Mouse (Mus musculus) liver, embryonic 14.5 days (tissue): ENCODE measurements at regions not wholly inside any gene's neighbourhood (a gene's known extent, or its start where the extent isn't known, plus 50 kb on each side); places are given as distances from the start of the nearest gene placed in this dataset.

Source experiments
- ATAC-seq: fragments of 200-750 bp; cut with Nextera tagmentation; 2 replicates; pipeline ENCODE4 v1.8.0; 2017; ENCODE audit warnings: moderate number of reproducible peaks, mild to moderate bottlenecking, moderate library complexity; ENCODE audit not compliant: insufficient read depth
- DNase-seq, 3 experiments: peaks; one replicate each; pipeline ENCODE4 v3.0.0-alpha.2; 2012 to 2013; ENCODE audit warnings: low read depth in 3 of 3, low spot score in 3 of 3
- H3K27ac ChIP-seq: fragments of 300-500 bp; sonication (generic); 2 replicates; pipeline ENCODE4 v1.5.1; 2014; ENCODE audit warnings: moderate library complexity, mild to moderate bottlenecking, control low read depth, inconsistent platforms
- H3K27me3 ChIP-seq: fragments of 300-500 bp; sonication (generic); 2 replicates; pipeline ENCODE4 v1.6.1; 2014; ENCODE audit warnings: mild to moderate bottlenecking, low read length, moderate library complexity; ENCODE audit not compliant: control insufficient read depth, insufficient read depth
- H3K36me3 ChIP-seq: fragments of 300-500 bp; sonication (generic); replicated peaks from 2 replicates; pipeline ENCODE4 v1.6.1; 2014; ENCODE audit warnings: low read depth; ENCODE audit not compliant: control insufficient read depth, insufficient read depth
- H3K4me1 ChIP-seq, 2 experiments: fragments of 200-500 bp in 1 of 2; fragments of 300-500 bp in 1 of 2; sonication (generic) in 1 of 2; replicated peaks; 2 replicates each; pipeline ENCODE4 v1.6.1; 2012 to 2014; ENCODE audit warnings: antibody characterized with exemption in 1 of 2, inconsistent platforms in 1 of 2, low read length in 1 of 2; ENCODE audit not compliant: control insufficient read depth in 2 of 2, insufficient read depth in 2 of 2
- H3K4me2 ChIP-seq: fragments of 300-500 bp; sonication (generic); 2 replicates; pipeline ENCODE4 v1.6.1; 2014; ENCODE audit warnings: low read depth, mild to moderate bottlenecking, control low read depth, moderate library complexity
- H3K4me3 ChIP-seq, 2 experiments: fragments of 200-500 bp in 1 of 2; fragments of 300-500 bp in 1 of 2; sonication (generic) in 1 of 2; 2 replicates each; pipeline ENCODE4 v1.5.1; 2012 to 2014; ENCODE audit warnings: low read depth in 2 of 2, low read length in 2 of 2, mild to moderate bottlenecking in 2 of 2, control low read depth in 1 of 2, inconsistent platforms in 1 of 2, moderate library complexity in 1 of 2; ENCODE audit not compliant: insufficient read depth in 1 of 2
- H3K9ac ChIP-seq: fragments of 300-500 bp; sonication (generic); replicated peaks from 2 replicates; pipeline ENCODE4 v1.6.1; 2014; ENCODE audit warnings: mild to moderate bottlenecking, control low read depth, moderate library complexity
- H3K9me3 ChIP-seq: fragments of 300-500 bp; sonication (generic); 2 replicates; pipeline ENCODE4 v1.6.1; 2016; ENCODE audit warnings: low read length, mixed read lengths; ENCODE audit not compliant: control insufficient read depth
- CTCF ChIP-seq: IDR thresholded peaks from 2 replicates; pipeline ENCODE4 v1.5.1; 2016; ENCODE audit warnings: antibody characterized with exemption, low read depth, control low read depth
- EP300 ChIP-seq: IDR thresholded peaks from 2 replicates; pipeline ENCODE4 v1.6.1; 2016; ENCODE audit warnings: antibody characterized with exemption, low read depth
- WGBS: fragments of 180-500 bp; shearing (Covaris S2); extraction: QIAGEN DNeasy Blood & Tissue Kit; methylation state at CpG from one replicate; pipeline ENCODE4 v1.1.7; 2014; ENCODE audit not compliant: insufficient replicate concordance; 5-methylcytosine and 5-hydroxymethylcytosine counted together

- Histone ChIP-seq H3K27ac (no peak overlapping the region), H3K4me2 (no peak overlapping the region), H3K9me3 (no peaks in the 10 kb centered on the region), H3K4me1 (no peaks in the 10 kb centered on the region), H3K9ac (no peak overlapping the region), H3K4me3 (no peak overlapping the region), H3K27me3 (no peaks in the 10 kb centered on the region), H3K36me3 (no peaks in the 10 kb centered on the region)
- DNase-seq (no peak), ATAC-seq (no peak)
- TF ChIP-seq EP300 = no peak
- TF ChIP-seq CTCF = no peak
- 75% methylated on average over 11 of the region's 11 CpGs for WGBS
Measured at GRCm38 (mm10) chr3:149160833-149161232, 170.5 kb upstream of the Adgrl2 start.

GRCm38 (mm10) chr3:149157381-149157780, 167.0 kb upstream of the Adgrl2 start:
- Histone ChIP-seq H3K27me3 (no peaks in the 10 kb centered on the region), H3K4me2 (no peak overlapping the region), H3K36me3 (no peaks in the 10 kb centered on the region), H3K9me3 (no peaks in the 10 kb centered on the region), H3K27ac (no peak overlapping the region), H3K9ac (no peak overlapping the region), H3K4me3 (no peak overlapping the region), H3K4me1 (no peaks in the 10 kb centered on the region)
- DNase-seq (no peak), ATAC-seq (no peak)
- 72% methylated on average over 8 of the region's 8 CpGs for WGBS
- TF ChIP-seq CTCF = no peak

- no peak overlapping the region for H3K27ac ChIP-seq
- H3K36me3 ChIP-seq = no peaks in the 10 kb centered on the region
- 41% methylated on average over 4 of the region's 4 CpGs for WGBS
- ATAC-seq = no peak
- no peaks in the 10 kb centered on the region for H3K9me3 ChIP-seq
- H3K4me2 ChIP-seq = no peak overlapping the region
- H3K4me1 ChIP-seq = no peaks in the 10 kb centered on the region
- no peak for DNase-seq
- H3K4me3 ChIP-seq = no peak overlapping the region
- TF ChIP-seq CTCF (no peak), EP300 (no peak)
- no peaks in the 10 kb centered on the region for H3K27me3 ChIP-seq
- no peak overlapping the region for H3K9ac ChIP-seq
Measured at GRCm38 (mm10) chr3:149152312-149152711, 162.0 kb upstream of the Adgrl2 start.

- Histone ChIP-seq H3K4me1 (no peaks in the 10 kb centered on the region), H3K9me3 (no peaks in the 10 kb centered on the region), H3K4me3 (no peak overlapping the region), H3K36me3 (no peaks in the 10 kb centered on the region), H3K9ac (no peak overlapping the region), H3K27ac (no peak overlapping the region), H3K4me2 (no peak overlapping the region), H3K27me3 (no peaks in the 10 kb centered on the region)
- no peak for ATAC-seq
- no peak for DNase-seq
- whole genome bisulfite sequencing = 32% methylated on average over 3 of the region's 3 CpGs
- TF ChIP-seq EP300 (no peak), CTCF (no peak)
Measured at GRCm38 (mm10) chr3:149150796-149151195, 160.4 kb upstream of the Adgrl2 start.

GRCm38 (mm10) chr3:149148608-149149007, 158.3 kb upstream of the Adgrl2 start:
- no peak overlapping the region for H3K9ac ChIP-seq
- H3K36me3 ChIP-seq = no peaks in the 10 kb centered on the region
- no peak for DNase-seq
- no peak overlapping the region for H3K4me2 ChIP-seq
- no peak for TF ChIP-seq EP300
- no peak for TF ChIP-seq CTCF
- H3K27me3 ChIP-seq = no peaks in the 10 kb centered on the region
- 50% methylated on average over 8 of the region's 8 CpGs for whole genome bisulfite sequencing
- H3K4me3 ChIP-seq = no peak overlapping the region
- ATAC-seq = no peak
- H3K27ac ChIP-seq = no peak overlapping the region
- no peaks in the 10 kb centered on the region for H3K9me3 ChIP-seq
- no peaks in the 10 kb centered on the region for H3K4me1 ChIP-seq

GRCm38 (mm10) chr3:149147916-149148315, 157.6 kb upstream of the Adgrl2 start:
- WGBS = 74% methylated on average over 6 of the region's 6 CpGs
- Histone ChIP-seq H3K4me1 (no peaks in the 10 kb centered on the region), H3K27me3 (no peaks in the 10 kb centered on the region), H3K9me3 (no peaks in the 10 kb centered on the region), H3K27ac (no peak overlapping the region), H3K4me2 (no peak overlapping the region), H3K9ac (no peak overlapping the region), H3K4me3 (no peak overlapping the region), H3K36me3 (no peaks in the 10 kb centered on the region)
- DNase-seq (no peak), ATAC-seq (no peak)
- TF ChIP-seq EP300 (no peak), CTCF (no peak)
